Mouse (Mus musculus) myocyte (in vitro differentiated cells): Measurements from ENCODE around the gene Iscu. TPM values are rescaled to one million over a fixed set of nuclear protein-coding genes. Genes with fewer than 3 reads are reported as not detected.
"Not testable (repeated sequence)": the region's sequence is repeated elsewhere in the genome, so short reads cannot be mapped to it uniquely, and the experiment has no call there.

Experiments
- H3K27me3 ChIP-seq: one replicate; pipeline ENCODE4 v1.6.1; 2011; ENCODE audit not compliant: control insufficient read depth, insufficient read depth, insufficient read length
- H3K36me3 ChIP-seq: one replicate; pipeline ENCODE4 v1.6.1; 2011; ENCODE audit not compliant: control insufficient read depth, insufficient read depth
- H3K4me2 ChIP-seq: one replicate; pipeline ENCODE4 v1.6.1; 2011; ENCODE audit warnings: low read depth, control low read depth
- H3K4me3 ChIP-seq: one replicate; pipeline ENCODE4 v1.5.1; 2011; ENCODE audit warnings: mild to moderate bottlenecking, control low read depth, moderate library complexity
- H3K79me2 ChIP-seq: one replicate; pipeline ENCODE4 v1.6.1; 2011; ENCODE audit not compliant: control insufficient read depth, insufficient read depth
- H3ac ChIP-seq: one replicate; pipeline ENCODE4 v1.6.1; 2011; ENCODE audit not compliant: control insufficient read depth, insufficient read length
- CEBPB ChIP-seq: IDR thresholded peaks from 2 replicates; pipeline ENCODE4 v1.6.1; 2011; ENCODE audit warnings: mild to moderate bottlenecking, moderate library complexity; ENCODE audit not compliant: poor library complexity, insufficient read depth, severe bottlenecking
- E2F4 ChIP-seq: IDR thresholded peaks from one replicate; pipeline ENCODE4 v1.6.1; 2011; ENCODE audit warnings: mild to moderate bottlenecking, control low read depth, moderate library complexity; ENCODE audit not compliant: insufficient read depth
- MAX ChIP-seq: IDR thresholded peaks from one replicate; pipeline ENCODE4 v1.6.1; 2011; ENCODE audit warnings: low read depth, mild to moderate bottlenecking, control low read depth
- MYOD1 ChIP-seq, 3 experiments: IDR thresholded peaks; one replicate each; pipeline ENCODE4 v1.6.1; 2011; ENCODE audit warnings: control low read depth in 2 of 3, low read depth in 2 of 3, mild to moderate bottlenecking in 2 of 3, moderate library complexity in 1 of 3; ENCODE audit not compliant: insufficient read length in 2 of 3, control insufficient read depth in 1 of 3
- MYOG ChIP-seq, 3 experiments: IDR thresholded peaks; one replicate each; pipeline ENCODE4 v1.6.1; 2011; ENCODE audit warnings: control low read depth in 2 of 3, low read depth in 2 of 3, mild to moderate bottlenecking in 2 of 3; ENCODE audit not compliant: insufficient read length in 2 of 3, control insufficient read depth in 1 of 3, insufficient read depth in 1 of 3
- POLR2A ChIP-seq: IDR thresholded peaks from one replicate; pipeline ENCODE4 v1.6.1; 2011; ENCODE audit warnings: low read depth, mild to moderate bottlenecking, control low read depth, moderate library complexity; ENCODE audit not compliant: insufficient read length
- POLR2AphosphoS2 ChIP-seq: IDR thresholded peaks from one replicate; pipeline ENCODE4 v1.6.1; 2011; ENCODE audit warnings: low read depth, control low read depth; ENCODE audit not compliant: insufficient read length
- REST ChIP-seq: IDR thresholded peaks from one replicate; pipeline ENCODE4 v1.6.1; 2011; ENCODE audit warnings: mild to moderate bottlenecking, control low read depth, moderate library complexity; ENCODE audit not compliant: insufficient read depth, insufficient read length
- SRF ChIP-seq: IDR thresholded peaks from one replicate; pipeline ENCODE4 v1.6.1; 2011; ENCODE audit warnings: low read depth; ENCODE audit not compliant: control insufficient read depth, insufficient read length
- TCF12 ChIP-seq: IDR thresholded peaks from one replicate; pipeline ENCODE4 v1.6.1; 2011; ENCODE audit warnings: mild to moderate bottlenecking, control low read depth; ENCODE audit not compliant: poor library complexity, insufficient read depth, severe bottlenecking
- TCF3 ChIP-seq: IDR thresholded peaks from one replicate; pipeline ENCODE4 v1.6.1; 2011; ENCODE audit warnings: low read depth, control low read depth; ENCODE audit not compliant: insufficient read length
- USF1 ChIP-seq: IDR thresholded peaks from one replicate; pipeline ENCODE4 v1.6.1; 2011; ENCODE audit warnings: low read depth, mild to moderate bottlenecking, control low read depth, moderate library complexity
- polyA plus RNA-seq: library from polyadenylated mRNA; unstranded; fragments of >200 nt; fragmentation: generic; extraction: Trizol; gene quantifications from one replicate; pipeline ENCODE4 v1.2.1, GENCODE M21; 2012; ENCODE audit warnings: missing spikeins

The Iscu gene
- polyA plus RNA-seq, 1 experiment: 163 TPM

DNA sequence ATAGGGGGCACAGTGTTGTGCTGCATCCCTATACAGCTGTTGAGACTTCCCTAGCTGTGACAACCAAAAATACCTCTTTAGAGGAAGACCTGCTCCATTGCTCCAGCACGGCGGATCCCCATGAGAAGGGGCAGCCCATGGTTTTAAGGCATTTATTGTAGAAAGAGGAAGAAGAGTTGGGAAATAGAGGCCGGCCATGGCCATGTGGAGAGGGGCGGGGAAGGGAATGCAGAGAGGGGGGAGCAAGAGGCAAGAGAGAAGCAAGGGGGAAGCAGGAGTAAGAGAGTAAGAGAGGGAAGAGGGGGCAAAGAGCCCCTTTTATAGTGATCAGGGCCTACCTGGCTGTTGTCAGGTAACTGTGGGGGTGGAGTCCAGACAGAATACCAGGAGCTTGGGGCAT is 37.6 kb downstream of the Iscu start:
- H3K79me2 ChIP-seq: no peaks in the 10 kb centered on the region
- TF ChIP-seq POLR2A: no peak
- TF ChIP-seq E2F4: no peak
- TF ChIP-seq POLR2AphosphoS2: no peak
- no peak for TF ChIP-seq CEBPB
- no peak for TF ChIP-seq USF1
- no peak for TF ChIP-seq MYOG (IDR thresholded peaks at IDR 0.05; ENCODE audit: control insufficient read depth in 1 of 3, insufficient read depth in 1 of 3, insufficient read length in 2 of 3, low read depth in 2 of 3)
- TF ChIP-seq MYOD1 (IDR thresholded peaks at IDR 0.05; ENCODE audit: control insufficient read depth in 1 of 3, insufficient read length in 2 of 3, low read depth in 2 of 3): no peak
- no peak for TF ChIP-seq MAX
- TF ChIP-seq REST: no peak
- no peak for TF ChIP-seq SRF
- no peak for TF ChIP-seq TCF12
- no peak for TF ChIP-seq TCF3
- H3ac ChIP-seq: no peak overlapping the region
- no peak overlapping the region for H3K4me2 ChIP-seq
- no peaks in the 10 kb centered on the region for H3K27me3 ChIP-seq
- no peak overlapping the region for H3K4me3 ChIP-seq
- H3K36me3 ChIP-seq: no peaks in the 10 kb centered on the region

DNA sequence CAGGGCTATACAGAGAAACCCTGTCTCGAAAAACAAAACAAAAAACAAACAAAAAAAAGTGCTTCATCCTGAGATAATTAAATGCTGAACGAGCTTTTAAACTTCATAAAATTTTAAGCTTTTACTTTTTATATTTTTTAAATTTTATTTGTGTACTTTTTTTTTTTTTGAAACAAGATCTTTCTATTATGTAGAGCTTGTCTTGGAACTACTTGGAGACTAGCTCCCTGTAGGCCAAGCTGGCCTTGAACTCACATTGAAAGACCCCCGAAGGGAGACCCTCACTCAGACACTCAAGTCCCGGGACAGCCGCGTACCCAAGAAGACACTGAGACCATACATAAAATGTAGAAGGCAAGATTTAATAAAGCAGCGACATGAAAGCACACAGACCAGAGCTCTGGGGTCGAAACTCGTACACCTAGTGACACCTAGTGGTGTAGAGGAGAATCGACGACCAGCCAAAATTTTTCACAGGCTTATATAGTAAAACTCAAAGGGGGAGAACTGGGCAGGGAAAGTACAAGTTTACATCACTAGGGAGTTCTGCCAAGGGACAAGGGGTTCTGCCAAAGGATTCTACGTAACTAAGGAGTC is 39.4 kb downstream of the Iscu start:
- not testable (repeated sequence) for H3K4me2 ChIP-seq, H3K36me3 ChIP-seq, H3K27me3 ChIP-seq, H3K4me3 ChIP-seq, H3ac ChIP-seq, H3K79me2 ChIP-seq

DNA sequence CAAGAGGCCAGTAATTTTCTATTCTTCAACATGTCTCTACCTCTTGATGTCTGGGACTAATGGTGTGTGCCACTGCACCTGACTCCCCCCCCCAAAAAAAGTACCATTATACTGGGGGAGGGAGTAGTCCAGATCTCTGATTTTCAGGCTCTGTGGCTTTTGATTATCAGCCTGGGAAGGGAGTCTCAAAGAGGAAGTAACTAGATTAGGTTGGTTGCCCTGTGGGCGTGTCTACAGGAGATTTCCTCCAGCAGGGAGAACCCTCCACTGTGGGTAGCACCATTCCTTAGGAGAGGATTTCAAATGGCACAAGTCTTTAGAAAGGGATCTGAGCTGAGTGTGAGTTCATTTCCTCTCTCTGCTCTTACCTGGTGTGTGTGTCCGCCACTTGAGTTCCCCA is 40.1 kb downstream of the Iscu start:
- TF ChIP-seq E2F4 (no peak), TCF3 (no peak), TCF12 (no peak), MAX (no peak), MYOD1 (IDR thresholded peaks at IDR 0.05; ENCODE audit: control insufficient read depth in 1 of 3, insufficient read length in 2 of 3, low read depth in 2 of 3) (no peak), POLR2AphosphoS2 (no peak), POLR2A (no peak), SRF (no peak), REST (no peak), MYOG (IDR thresholded peaks at IDR 0.05; ENCODE audit: control insufficient read depth in 1 of 3, insufficient read depth in 1 of 3, insufficient read length in 2 of 3, low read depth in 2 of 3) (no peak), USF1 (no peak), CEBPB (no peak)

DNA sequence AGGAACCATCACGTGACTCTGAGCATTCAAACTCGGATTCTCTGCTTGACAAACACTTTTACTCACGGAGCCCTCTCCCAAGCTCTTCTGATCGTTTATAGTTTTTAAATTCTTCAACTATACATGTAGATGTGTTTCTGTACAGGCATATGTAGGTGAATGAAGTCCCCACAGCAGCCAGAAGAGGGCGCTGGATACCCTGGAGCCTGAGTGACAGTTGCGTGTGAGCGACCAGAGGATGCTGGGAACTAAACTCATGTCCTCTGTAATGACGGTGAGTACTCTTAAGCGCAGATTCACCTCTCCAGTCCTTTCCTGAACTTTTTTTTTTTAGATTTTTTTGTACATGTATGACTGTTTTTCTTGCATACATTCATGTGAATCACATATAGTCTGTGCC is 41.1 kb downstream of the Iscu start:
- TF ChIP-seq POLR2AphosphoS2 (no peak), POLR2A (no peak), E2F4 (no peak)
- Histone ChIP-seq H3K4me2 (no peak overlapping the region), H3K79me2 (no peaks in the 10 kb centered on the region), H3K27me3 (peaks cover 2% of the 10 kb centered on the region), H3ac (no peak overlapping the region), H3K4me3 (no peak overlapping the region), H3K36me3 (no peaks in the 10 kb centered on the region)

More for the DNA sequence above, 40.1 kb downstream of the Iscu start:
- Histone ChIP-seq H3K36me3 (no peaks in the 10 kb centered on the region), H3K27me3 (no peaks in the 10 kb centered on the region), H3K79me2 (no peaks in the 10 kb centered on the region), H3K4me3 (no peak overlapping the region), H3ac (no peak overlapping the region), H3K4me2 (no peak overlapping the region)

DNA sequence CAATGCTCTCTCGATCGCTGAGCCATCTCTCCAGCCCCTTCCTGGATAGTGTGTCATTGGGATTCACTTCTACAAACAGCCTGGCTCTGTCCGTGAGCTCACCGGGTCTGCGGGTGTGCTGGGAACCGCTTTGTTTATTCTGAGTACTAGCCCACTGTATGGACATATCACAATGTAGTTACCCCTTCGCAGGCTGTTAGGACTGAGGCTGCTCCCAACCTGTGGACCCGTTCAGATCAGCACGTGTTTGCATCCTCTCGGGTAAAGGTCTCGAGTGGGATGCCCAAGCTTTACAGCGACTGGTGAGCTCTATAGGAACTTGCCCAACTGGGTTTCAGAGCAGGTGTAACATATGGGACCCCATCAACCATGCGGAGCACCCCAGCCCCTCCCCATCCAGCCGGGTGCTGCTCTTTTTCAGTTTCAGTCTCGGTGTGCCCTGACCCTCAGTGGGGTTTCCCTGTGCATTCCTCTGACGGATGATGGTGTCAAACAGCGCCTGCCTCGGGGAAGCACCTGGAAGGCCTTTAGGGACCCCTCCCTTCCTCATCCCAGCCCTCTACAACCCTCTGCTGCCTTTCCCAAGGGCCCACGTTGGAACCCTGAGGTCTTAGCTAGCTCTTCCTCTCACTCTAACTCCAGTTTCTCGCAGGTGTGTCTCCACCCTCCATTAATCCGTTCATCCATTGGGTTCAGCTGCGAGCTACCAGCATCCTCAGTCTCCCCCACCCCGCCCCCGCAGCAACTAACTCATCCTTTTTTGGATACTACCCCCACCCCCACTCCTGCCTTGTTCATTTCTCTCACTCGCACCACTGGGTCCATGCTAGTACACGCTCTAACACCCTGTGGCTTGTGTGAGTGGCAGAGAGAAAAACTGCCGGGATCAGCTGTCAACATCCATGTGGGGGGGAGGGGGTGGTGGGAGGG is 41.8 kb downstream of the Iscu start:
- no peak overlapping the region for H3ac ChIP-seq
- no peak overlapping the region for H3K4me2 ChIP-seq
- no peak for TF ChIP-seq E2F4
- no peak for TF ChIP-seq TCF12
- TF ChIP-seq POLR2A: no peak
- TF ChIP-seq POLR2AphosphoS2: no peak
- no peak for TF ChIP-seq MAX
- peaks cover 6% of the 10 kb centered on the region for H3K27me3 ChIP-seq
- H3K4me3 ChIP-seq: no peak overlapping the region
- H3K79me2 ChIP-seq: no peaks in the 10 kb centered on the region
- no peaks in the 10 kb centered on the region for H3K36me3 ChIP-seq
